Mouse (Mus musculus) hindbrain, embryonic 12.5 days (tissue): Measurements from ENCODE around the gene Gm45713. TPM values are rescaled to one million over a fixed set of nuclear protein-coding genes. Genes with fewer than 3 reads are reported as not detected.

Source experiments
- ATAC-seq: fragments of 200-750 bp; cut with Nextera tagmentation; 2 replicates; pipeline ENCODE4 v1.8.0; 2017; ENCODE audit warnings: moderate TSS enrichment; ENCODE audit not compliant: low FRiP score
- H3K27ac ChIP-seq: fragments of 300-500 bp; sonication (generic); 2 replicates; pipeline ENCODE4 v1.5.1; 2016; ENCODE audit warnings: mild to moderate bottlenecking
- H3K27me3 ChIP-seq: fragments of 300-500 bp; sonication (generic); 2 replicates; pipeline ENCODE4 v1.6.1; 2016; ENCODE audit warnings: mild to moderate bottlenecking
- H3K36me3 ChIP-seq: fragments of 300-500 bp; sonication (generic); 2 replicates; pipeline ENCODE4 v1.6.1; 2016; ENCODE audit warnings: mild to moderate bottlenecking
- H3K4me1 ChIP-seq: fragments of 300-500 bp; sonication (generic); 2 replicates; pipeline ENCODE4 v1.6.1; 2016
- H3K4me2 ChIP-seq: fragments of 300-500 bp; sonication (generic); replicated peaks from 2 replicates; pipeline ENCODE4 v1.6.1; 2016; ENCODE audit warnings: mild to moderate bottlenecking
- H3K4me3 ChIP-seq: fragments of 300-500 bp; sonication (generic); 2 replicates; pipeline ENCODE4 v1.5.1; 2016; ENCODE audit warnings: mild to moderate bottlenecking
- H3K9ac ChIP-seq: fragments of 300-500 bp; sonication (generic); 2 replicates; pipeline ENCODE4 v1.6.1; 2016; ENCODE audit warnings: mild to moderate bottlenecking, moderate library complexity
- H3K9me3 ChIP-seq: fragments of 300-500 bp; sonication (generic); replicated peaks from 2 replicates; pipeline ENCODE4 v1.6.1; 2016; ENCODE audit warnings: mild to moderate bottlenecking
- WGBS: fragments of 180-500 bp; shearing (Covaris S2); methylation state at CpG from one replicate; pipeline ENCODE4 v1.1.7; 2016; 5-methylcytosine and 5-hydroxymethylcytosine counted together
- microRNA counts: library from miRNA; unstranded; fragments of <30 nt; microRNA quantifications from one replicate; lab custom pipeline; 2017
- microRNA-seq: library from miRNA; unstranded; fragments of <30 nt; microRNA quantifications from one replicate; pipeline ENCODE4, GENCODE M21; 2017
- polyA plus RNA-seq: library from polyadenylated mRNA; unstranded; fragments of >200 nt; fragmentation: Nextera tagmentation; extraction: Ambion mirVana; gene quantifications from 2 replicates; pipeline ENCODE4 v1.2.1, GENCODE M21; 2016

Gm45713 gene
- polyA plus RNA-seq, 1 experiment from 2014 or later: not detected

DNA sequence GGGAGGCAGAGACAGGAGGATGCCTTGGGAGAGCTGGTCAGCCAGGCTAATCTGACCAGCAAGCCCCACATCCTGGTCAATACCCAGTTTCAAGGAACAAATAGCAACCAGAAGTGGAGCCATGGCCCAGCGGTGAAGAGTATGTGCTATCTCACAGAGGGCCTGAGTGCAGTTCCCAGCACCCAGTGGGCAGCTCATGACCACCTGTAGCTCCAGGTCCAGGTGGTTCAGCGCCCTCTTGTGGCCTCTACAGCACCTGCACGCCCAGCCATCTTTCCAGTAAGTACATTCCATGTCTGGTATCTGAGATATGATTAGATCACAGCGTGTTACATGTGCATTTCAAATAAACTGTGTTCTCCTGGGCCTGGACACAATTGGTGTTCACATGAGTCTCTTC lies 49.9 kb downstream of the Gm45713 start:
- H3K36me3 ChIP-seq: peaks cover 46% of the 10 kb centered on the region
- no peaks in the 10 kb centered on the region for H3K9me3 ChIP-seq
- H3K27ac ChIP-seq: no peak overlapping the region
- peaks cover under 1% of the 10 kb centered on the region; the same call in 1 of the 2 replicates for H3K27me3 ChIP-seq
- 77% methylated on average over 4 of the region's 4 CpGs for WGBS
- H3K4me3 ChIP-seq: no peak overlapping the region
- H3K4me2 ChIP-seq: no peak overlapping the region
- no peak overlapping the region for H3K9ac ChIP-seq
- peaks cover 7% of the 10 kb centered on the region for H3K4me1 ChIP-seq
- ATAC-seq: no peak

DNA sequence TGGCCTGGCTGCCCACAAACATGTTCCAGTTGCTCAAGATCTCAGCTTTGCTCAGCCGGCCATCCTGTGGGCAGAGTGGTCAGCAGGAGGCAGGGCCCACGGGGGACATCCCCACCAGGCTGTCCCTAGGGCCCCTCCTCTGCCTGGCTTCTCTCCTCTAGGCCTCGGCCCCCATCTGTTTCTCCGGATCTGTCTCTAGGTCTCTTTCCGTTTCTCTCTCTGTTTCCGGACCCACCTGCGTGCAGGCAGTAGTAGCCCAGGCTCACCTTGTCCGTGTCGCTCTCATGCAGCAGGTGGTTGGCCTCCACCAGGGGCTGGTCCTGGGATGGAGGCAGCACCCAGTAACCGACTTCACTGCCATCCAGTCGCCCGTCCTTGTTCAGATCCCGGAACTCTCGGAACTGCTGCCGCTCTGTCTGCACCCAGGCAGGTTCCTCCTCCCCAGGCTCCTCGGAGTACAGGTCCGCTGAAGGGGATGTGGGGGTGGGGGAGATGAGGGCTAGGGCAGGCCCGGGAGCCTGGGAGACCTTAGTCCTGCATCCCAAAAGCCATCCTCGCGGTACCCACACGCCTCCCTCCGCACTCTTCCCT lies 52.6 kb downstream of the Gm45713 start:
- H3K4me3 ChIP-seq: no peak overlapping the region
- H3K9me3 ChIP-seq: no peaks in the 10 kb centered on the region
- no peaks in the 10 kb centered on the region for H3K27me3 ChIP-seq
- 86% methylated on average over 22 of the region's 22 CpGs for WGBS
- H3K9ac ChIP-seq: 0 out of 2 replicates have a peak overlapping the region, but pooled peaks have one; percentile 14
- peaks cover 3% of the 10 kb centered on the region; the same call in 1 of the 2 replicates for H3K4me1 ChIP-seq
- H3K4me2 ChIP-seq: no peak overlapping the region
- no peak overlapping the region for H3K27ac ChIP-seq
- H3K36me3 ChIP-seq: peaks cover 44% of the 10 kb centered on the region
- no peak for ATAC-seq

DNA sequence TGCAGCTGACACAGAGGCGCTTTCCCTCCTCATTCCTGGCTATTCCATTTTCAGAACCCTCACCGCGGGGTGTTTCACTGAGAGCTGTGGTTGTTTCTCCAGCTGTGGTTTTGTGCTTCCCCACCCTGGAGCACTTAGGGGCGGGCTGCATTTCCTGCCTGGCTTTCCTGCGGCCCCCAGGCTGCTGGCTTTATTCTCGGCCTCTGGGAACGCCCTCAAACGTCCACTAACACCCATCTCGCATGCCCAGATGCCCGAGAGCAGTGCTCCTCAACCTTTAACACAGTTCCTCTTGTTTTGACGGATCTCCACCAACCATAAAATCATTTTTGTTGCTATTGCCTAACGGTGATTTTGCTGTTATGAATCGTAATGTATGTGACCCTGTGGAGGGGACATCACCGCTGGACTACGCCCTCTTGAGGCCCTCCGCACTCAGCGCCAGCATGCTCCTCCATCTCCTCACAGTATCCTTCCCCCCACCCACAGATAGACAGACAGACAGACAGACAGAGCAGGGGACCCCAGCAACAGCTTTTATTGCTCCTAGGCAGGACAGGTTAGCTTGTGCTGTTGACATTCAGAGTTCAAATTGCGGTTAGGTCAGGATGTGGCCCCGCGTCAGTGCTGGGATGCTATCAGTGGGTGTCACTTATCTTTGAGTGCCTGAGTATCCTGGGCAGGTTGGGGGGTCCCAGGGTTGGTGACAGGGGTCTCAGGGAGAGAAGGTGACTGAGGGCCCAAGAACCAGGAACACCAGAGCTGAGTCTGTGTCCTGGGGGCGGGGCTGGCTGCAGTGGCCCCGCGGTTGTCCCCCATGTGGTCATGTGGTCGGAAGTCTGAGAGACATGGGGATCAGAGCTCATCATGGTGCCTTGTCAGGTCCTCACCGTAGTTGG lies 53.4 kb downstream of the Gm45713 start:
- 68% methylated on average over 25 of the region's 25 CpGs for WGBS

DNA sequence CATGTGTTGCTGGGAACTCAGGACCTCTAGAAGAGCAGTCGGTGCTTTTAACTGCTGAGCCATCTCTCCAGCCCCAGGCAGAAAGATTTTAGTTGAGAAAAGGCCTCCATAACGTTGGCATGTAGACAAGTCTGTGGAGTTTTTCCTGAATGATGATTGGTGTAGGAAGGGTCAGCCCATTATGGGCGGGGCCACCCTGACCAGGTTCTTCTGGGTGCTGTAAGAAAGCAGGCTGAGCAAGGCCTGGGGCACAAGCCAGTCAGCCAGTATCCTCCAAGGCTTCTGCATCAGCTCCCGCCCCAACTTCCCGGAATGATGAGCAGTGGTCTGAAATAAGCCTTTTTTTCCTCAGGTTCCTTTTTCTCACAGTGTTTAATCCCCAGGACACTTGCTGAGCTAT lies 55.0 kb downstream of the Gm45713 start:
- Histone ChIP-seq H3K36me3 (peaks cover 38% of the 10 kb centered on the region), H3K4me1 (peaks cover 3% of the 10 kb centered on the region; the same call in 1 of the 2 replicates), H3K27me3 (no peaks in the 10 kb centered on the region), H3K4me2 (no peak overlapping the region), H3K9ac (no peak overlapping the region), H3K27ac (no peak overlapping the region), H3K4me3 (no peak overlapping the region), H3K9me3 (no peaks in the 10 kb centered on the region)
- WGBS: 49% methylated on average over 5 of the region's 5 CpGs
- no peak for ATAC-seq

More for the DNA sequence above, 53.4 kb downstream of the Gm45713 start:
- Histone ChIP-seq H3K36me3 (peaks cover 39% of the 10 kb centered on the region), H3K4me1 (peaks cover 3% of the 10 kb centered on the region; the same call in 1 of the 2 replicates), H3K27ac (peak overlapping the region; percentile 52), H3K4me2 (no peak overlapping the region), H3K4me3 (no peak overlapping the region), H3K9ac (no peak overlapping the region), H3K27me3 (no peaks in the 10 kb centered on the region), H3K9me3 (no peaks in the 10 kb centered on the region)
- ATAC-seq: no peak

DNA sequence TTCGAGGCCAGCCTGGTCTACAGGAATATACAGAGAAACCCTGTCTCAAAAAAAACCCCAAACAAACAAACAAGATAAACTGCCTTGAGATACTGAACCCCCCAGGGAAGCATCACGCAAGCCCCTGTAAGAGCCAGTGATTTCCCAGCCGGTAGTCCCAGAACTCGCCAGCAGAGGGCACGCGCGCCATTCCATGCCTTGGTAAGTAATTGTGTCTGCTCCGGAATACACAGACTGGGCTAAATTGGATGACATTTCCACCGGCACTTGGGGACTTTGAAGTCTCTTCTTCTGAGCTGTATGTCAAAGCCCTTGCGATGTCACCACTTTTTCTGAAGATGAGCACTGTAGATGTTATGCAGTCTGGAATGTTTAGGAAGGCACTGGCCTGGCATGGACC lies 56.2 kb downstream of the Gm45713 start:
- no peaks in the 10 kb centered on the region for H3K27me3 ChIP-seq
- H3K9ac ChIP-seq: no peak overlapping the region
- H3K9me3 ChIP-seq: no peaks in the 10 kb centered on the region
- no peak overlapping the region for H3K27ac ChIP-seq
- peak; percentile 60 for ATAC-seq
- H3K4me3 ChIP-seq: no peak overlapping the region
- H3K4me1 ChIP-seq: peaks cover 3% of the 10 kb centered on the region; the same call in 1 of the 2 replicates
- WGBS: 1% methylated on average over 10 of the region's 10 CpGs
- no peak overlapping the region for H3K4me2 ChIP-seq
- H3K36me3 ChIP-seq: peaks cover 41% of the 10 kb centered on the region

DNA sequence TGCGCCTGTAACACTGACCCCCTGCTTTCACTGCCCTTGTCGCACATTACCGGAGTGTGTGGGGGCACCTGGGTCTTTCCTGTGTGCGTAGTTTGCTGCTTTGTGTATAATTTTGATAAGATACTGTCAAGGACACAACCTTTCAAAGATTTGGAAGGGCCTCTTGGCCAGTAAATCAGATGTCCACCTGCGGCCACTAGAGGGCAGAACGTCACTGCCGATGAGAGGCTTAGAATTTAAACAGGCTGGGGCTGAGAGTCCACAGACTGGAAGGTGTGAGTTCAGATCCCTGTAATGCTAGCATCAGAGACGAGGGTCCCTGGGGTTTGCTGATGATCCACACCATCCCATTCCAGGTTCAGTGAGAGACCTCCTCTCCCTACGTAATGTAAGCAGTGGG lies 57.5 kb downstream of the Gm45713 start:
- Histone ChIP-seq H3K36me3 (peaks cover 38% of the 10 kb centered on the region), H3K4me3 (no peak overlapping the region), H3K4me2 (no peak overlapping the region), H3K4me1 (peaks cover 3% of the 10 kb centered on the region; the same call in 1 of the 2 replicates), H3K27me3 (no peaks in the 10 kb centered on the region), H3K9me3 (no peaks in the 10 kb centered on the region), H3K9ac (no peak overlapping the region), H3K27ac (no peak overlapping the region)
- no peak for ATAC-seq
- 42% methylated on average over 9 of the region's 9 CpGs for WGBS

DNA sequence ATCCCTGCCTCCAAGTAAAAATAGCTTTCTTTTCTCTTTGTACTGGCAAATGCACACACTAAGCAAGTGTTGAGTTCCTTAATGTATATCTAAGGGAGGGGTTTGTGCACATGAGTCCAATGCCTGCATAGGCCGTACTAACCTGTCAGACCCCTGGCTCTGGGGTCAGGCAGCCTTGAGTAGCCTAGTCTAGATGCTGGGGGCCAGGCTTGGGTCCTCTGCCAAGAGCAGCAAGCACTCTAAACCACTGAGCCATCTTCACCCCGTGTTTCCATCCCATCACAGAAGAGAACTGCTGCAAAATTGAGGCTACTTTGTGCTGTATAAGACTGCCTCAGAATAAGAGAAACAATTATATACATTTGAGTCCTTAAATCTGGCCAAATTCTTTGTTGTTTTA lies 58.2 kb downstream of the Gm45713 start:
- no peak overlapping the region for H3K4me2 ChIP-seq
- no peaks in the 10 kb centered on the region for H3K9me3 ChIP-seq
- ATAC-seq: no peak
- peaks cover 31% of the 10 kb centered on the region for H3K36me3 ChIP-seq
- no peak overlapping the region for H3K9ac ChIP-seq
- no peak overlapping the region for H3K4me3 ChIP-seq
- H3K4me1 ChIP-seq: 0 out of 2 replicates have a peak, but pooled peaks cover 2% of the 10 kb centered on the region
- H3K27ac ChIP-seq: no peak overlapping the region
- no peaks in the 10 kb centered on the region for H3K27me3 ChIP-seq
- 96% methylated on average over 2 of the region's 2 CpGs for WGBS

DNA sequence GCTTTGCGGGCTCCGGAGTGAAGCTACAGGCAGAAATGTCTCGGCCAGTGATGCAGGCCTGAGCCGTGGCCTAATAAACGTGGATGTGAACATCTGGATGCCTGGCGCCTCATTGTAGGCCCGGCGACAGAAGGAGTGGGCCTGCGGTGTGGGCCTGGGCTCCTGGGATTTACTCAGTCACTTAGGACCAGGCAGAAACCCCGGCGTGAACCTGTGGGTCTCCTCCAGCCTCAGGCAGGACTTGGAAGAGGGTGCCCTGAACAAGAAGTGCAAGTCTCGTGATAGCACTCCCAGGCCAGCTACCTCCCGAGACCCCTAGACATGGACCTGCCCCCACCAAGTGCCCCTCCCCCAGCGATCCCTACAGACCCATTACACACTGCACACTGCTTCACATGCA lies 58.7 kb downstream of the Gm45713 start:
- no peaks in the 10 kb centered on the region for H3K9me3 ChIP-seq
- H3K27me3 ChIP-seq: no peaks in the 10 kb centered on the region
- 90% methylated on average over 14 of the region's 14 CpGs for WGBS
- H3K4me1 ChIP-seq: no peaks in the 10 kb centered on the region
- no peak for ATAC-seq
- H3K27ac ChIP-seq: no peak overlapping the region
- H3K4me2 ChIP-seq: no peak overlapping the region
- H3K4me3 ChIP-seq: no peak overlapping the region
- peaks cover 28% of the 10 kb centered on the region for H3K36me3 ChIP-seq
- no peak overlapping the region for H3K9ac ChIP-seq

DNA sequence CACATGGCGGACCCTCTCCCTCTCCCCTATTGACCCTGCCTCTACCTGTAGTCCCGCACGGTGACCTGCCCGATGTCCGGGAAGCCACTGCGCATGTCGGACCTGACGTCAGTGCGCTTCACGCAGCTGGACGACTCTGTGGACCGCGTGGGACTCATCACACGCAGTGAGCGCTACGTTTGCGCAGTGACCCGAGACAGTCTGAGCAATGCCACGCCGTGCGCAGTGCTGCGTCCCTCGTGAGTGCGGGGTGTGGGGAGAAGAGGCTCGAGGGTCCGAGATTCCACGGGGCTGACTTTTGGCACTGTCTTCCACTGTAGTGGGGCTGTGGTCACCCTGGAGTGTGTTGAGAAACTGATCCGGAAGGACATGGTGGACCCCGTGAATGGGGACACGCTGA lies 59.5 kb downstream of the Gm45713 start:
- 91% methylated on average over 30 of the region's 30 CpGs for WGBS
- Histone ChIP-seq H3K27ac (no peak overlapping the region), H3K27me3 (no peaks in the 10 kb centered on the region), H3K4me2 (no peak overlapping the region), H3K36me3 (peaks cover 28% of the 10 kb centered on the region), H3K4me3 (no peak overlapping the region), H3K9me3 (no peaks in the 10 kb centered on the region), H3K9ac (no peak overlapping the region), H3K4me1 (no peaks in the 10 kb centered on the region)
- ATAC-seq: no peak

MicroRNAs within 50 kb of the gene (microRNA counts, 519-probe panel; counts per million panel counts)
- 3,086 counts per million, percentile 69 among the panel's probes with 10 or more counts for microRNA mmu-miR-150 (lab: Ali Mortazavi, UCI)

Small RNA genes within 50 kb of the gene (microRNA-seq; reads per million reads assigned to microRNA genes)
- gene Mir150 (12.7 reads per million, percentile 24 among the genes with 10 or more reads in this experiment), gene Mir5121 (11.9 reads per million, percentile 23 among the genes with 10 or more reads in this experiment), gene Mir7055 (not detected)

Other genes with a start within 250 kb of the Gm45713 start
- gene Med25, start 243.5 kb downstream of the Gm45713 start, polyA plus RNA-seq: 153 and 155 TPM in 2 replicates
- gene Fuz, start 240.2 kb downstream of the Gm45713 start, polyA plus RNA-seq: 19.1 and 22.7 TPM in 2 replicates
- gene Ap2a1, start 206.7 kb downstream of the Gm45713 start, polyA plus RNA-seq: 103 and 107 TPM in 2 replicates
- not detected in 2 replicates for gene Tsks, start 193.0 kb downstream of the Gm45713 start, polyA plus RNA-seq
- gene Cpt1c, start 161.4 kb downstream of the Gm45713 start, polyA plus RNA-seq: 42.8 and 44.2 TPM in 2 replicates
- 551 and 566 TPM in 2 replicates for gene Prmt1, start 149.7 kb downstream of the Gm45713 start, polyA plus RNA-seq
- 62.7 and 74.3 TPM in 2 replicates for gene Irf3, start 138.6 kb downstream of the Gm45713 start, polyA plus RNA-seq
- 46.7 and 46.8 TPM in 2 replicates for gene Bcl2l12, start 137.5 kb downstream of the Gm45713 start, polyA plus RNA-seq
- 50.6 and 52.4 TPM in 2 replicates for gene Scaf1, start 119.9 kb downstream of the Gm45713 start, polyA plus RNA-seq
- gene Rras, start 118.3 kb downstream of the Gm45713 start, polyA plus RNA-seq: 22.6 and 23.2 TPM in 2 replicates
- 10.9 and 14.0 TPM in 2 replicates for gene Prr12, start 83.3 kb downstream of the Gm45713 start, polyA plus RNA-seq
- 55.9 and 60.0 TPM in 2 replicates for gene Nosip, start 73.8 kb downstream of the Gm45713 start, polyA plus RNA-seq
- 17.8 and 18.0 TPM in 2 replicates for gene Prrg2, start 73.6 kb downstream of the Gm45713 start, polyA plus RNA-seq
- 177 and 180 TPM in 2 replicates for gene Rcn3, start 44.0 kb downstream of the Gm45713 start, polyA plus RNA-seq
- gene Fcgrt, start 32.4 kb downstream of the Gm45713 start, polyA plus RNA-seq: 20.2 and 21.0 TPM in 2 replicates
- gene Rps11, start 11.8 kb downstream of the Gm45713 start, polyA plus RNA-seq: 982 and 1,135 TPM in 2 replicates
- 977 and 1,019 TPM in 2 replicates for gene Rpl13a, start 7.5 kb downstream of the Gm45713 start, polyA plus RNA-seq
- gene Flt3l, start 201 bp upstream of the Gm45713 start, polyA plus RNA-seq: 0.52 and 1.6 TPM in 2 replicates
- gene Pih1d1, start 18.1 kb upstream of the Gm45713 start, polyA plus RNA-seq: 90.3 and 91.0 TPM in 2 replicates
- gene Aldh16a1, start 18.4 kb upstream of the Gm45713 start, polyA plus RNA-seq: 33.4 and 39.8 TPM in 2 replicates
- 1.1 and 1.2 TPM in 2 replicates for gene Slc17a7, start 27.7 kb upstream of the Gm45713 start, polyA plus RNA-seq
- gene Gfy, start 43.3 kb upstream of the Gm45713 start, polyA plus RNA-seq: not detected in 2 replicates
- not detected in 2 replicates for gene Pth2, start 44.8 kb upstream of the Gm45713 start, polyA plus RNA-seq
- 0.46 and 0.48 TPM in 2 replicates for gene Ccdc155, start 68.7 kb upstream of the Gm45713 start, polyA plus RNA-seq
- 3.0 and 3.4 TPM in 2 replicates for gene Dkkl1, start 75.9 kb upstream of the Gm45713 start, polyA plus RNA-seq
- 185 and 208 TPM in 2 replicates for gene Tead2, start 79.5 kb upstream of the Gm45713 start, polyA plus RNA-seq
- gene Cd37, start 102.9 kb upstream of the Gm45713 start, polyA plus RNA-seq: 1.3 and 1.5 TPM in 2 replicates
- 0.10 and 0.28 TPM in 2 replicates for gene Slc6a16, start 104.9 kb upstream of the Gm45713 start, polyA plus RNA-seq
- not detected in 2 replicates for gene Slc6a21, start 141.3 kb upstream of the Gm45713 start, polyA plus RNA-seq
- gene Trpm4, start 197.5 kb upstream of the Gm45713 start, polyA plus RNA-seq: 11.5 and 14.7 TPM in 2 replicates
- gene Hrc, start 199.1 kb upstream of the Gm45713 start, polyA plus RNA-seq: 0.65 and 0.68 TPM in 2 replicates
- gene Ppfia3, start 230.8 kb upstream of the Gm45713 start, polyA plus RNA-seq: 15.6 and 16.2 TPM in 2 replicates
- gene Lin7b, start 234.4 kb upstream of the Gm45713 start, polyA plus RNA-seq: 2.9 and 3.8 TPM in 2 replicates